Mouse (Mus musculus): ENCODE measurements at regions not wholly inside any gene's neighbourhood (a gene's known extent, or its start where the extent isn't known, plus 50 kb on each side); places are given as distances from the start of the nearest gene placed in this dataset.

GRCm38 (mm10) chr7:113694466-113694865, 71.3 kb upstream of the Spon1 start:
- TF ChIP-seq POLR2A (IDR thresholded peaks at IDR 0.05; ENCODE audit: borderline replicate concordance, control insufficient read depth, low read depth, low read length) (no peak), CTCF (IDR thresholded peaks at IDR 0.05; ENCODE audit: control insufficient read depth, insufficient read depth, low read length) (no peak)
